Mouse (Mus musculus) erythroid progenitor cell, adult 5-6 weeks (primary cell): ENCODE data around the gene Pdzrn4. TPM values are rescaled to one million over a fixed set of nuclear protein-coding genes. Genes with fewer than 3 reads are reported as not detected.

Experiments used
- ATAC-seq: replicated peaks from 2 replicates; pipeline ENCODE4 v1.8.0; 2016; ENCODE audit warnings: moderate number of reproducible peaks, mild to moderate bottlenecking, moderate TSS enrichment, inconsistent platforms; ENCODE audit not compliant: poor library complexity, low FRiP score, severe bottlenecking
- total RNA-seq, 2 experiments: library from RNA; stranded (forward) in 1 of 2; stranded (reverse) in 1 of 2; fragments of 150-400 nt in 1 of 2; fragments of 186-747, 209-891 nt in 1 of 2; gene quantifications; 2 replicates each; pipeline versions ENCODE4 v1.2.3 to v1.2.4; 2015 to 2017; ENCODE audit warnings: low replicate concordance in 2 of 2

The Pdzrn4 gene
- total RNA-seq, 2 experiments from 2014 or later: not detected

- ATAC-seq: no peak
These were observed 281.7 kb downstream of the Pdzrn4 start for GRCm38 (mm10) chr15:92678377-92678776.

GRCm38 (mm10) chr15:92679541-92679940 is 282.9 kb downstream of the Pdzrn4 start:
- no peak for ATAC-seq

- ATAC-seq: no peak
These were observed 299.7 kb downstream of the Pdzrn4 start for GRCm38 (mm10) chr15:92696276-92696956.

- no peak for ATAC-seq
These were observed 307.5 kb downstream of the Pdzrn4 start for GRCm38 (mm10) chr15:92704146-92704545.

- ATAC-seq: no peak
These were observed 342.0 kb downstream of the Pdzrn4 start for GRCm38 (mm10) chr15:92738676-92739075.

- no peak for ATAC-seq
These were observed 343.2 kb downstream of the Pdzrn4 start for GRCm38 (mm10) chr15:92739887-92740286.

- no peak for ATAC-seq
These were observed 346.9 kb downstream of the Pdzrn4 start for GRCm38 (mm10) chr15:92743624-92744023.

GRCm38 (mm10) chr15:92746081-92746480 is 349.4 kb downstream of the Pdzrn4 start:
- ATAC-seq: no peak

GRCm38 (mm10) chr15:92752167-92752566 is 355.5 kb downstream of the Pdzrn4 start:
- no peak for ATAC-seq

- ATAC-seq: no peak
These were observed 355.9 kb downstream of the Pdzrn4 start for GRCm38 (mm10) chr15:92752578-92752977.

GRCm38 (mm10) chr15:92757085-92757903 is 360.6 kb downstream of the Pdzrn4 start:
- ATAC-seq: no peak

- no peak for ATAC-seq
These were observed 362.3 kb downstream of the Pdzrn4 start for GRCm38 (mm10) chr15:92759001-92759400.

- no peak for ATAC-seq
These were observed 366.6 kb downstream of the Pdzrn4 start for GRCm38 (mm10) chr15:92763303-92763702.

- ATAC-seq: no peak
These were observed 372.9 kb downstream of the Pdzrn4 start for GRCm38 (mm10) chr15:92769535-92769934.

- ATAC-seq: no peak
These were observed 391.4 kb downstream of the Pdzrn4 start for GRCm38 (mm10) chr15:92788036-92788435.

- ATAC-seq: no peak
These were observed 397.6 kb downstream of the Pdzrn4 start for GRCm38 (mm10) chr15:92794275-92794674.

- no peak for ATAC-seq
These were observed 409.3 kb downstream of the Pdzrn4 start for GRCm38 (mm10) chr15:92805934-92806333.

- no peak for ATAC-seq
These were observed 409.7 kb downstream of the Pdzrn4 start for GRCm38 (mm10) chr15:92806352-92806751.
